Mouse (Mus musculus): ENCODE measurements at regions not wholly inside any gene's neighbourhood (a gene's known extent, or its start where the extent isn't known, plus 50 kb on each side); places are given as distances from the start of the nearest gene placed in this dataset.

DNA sequence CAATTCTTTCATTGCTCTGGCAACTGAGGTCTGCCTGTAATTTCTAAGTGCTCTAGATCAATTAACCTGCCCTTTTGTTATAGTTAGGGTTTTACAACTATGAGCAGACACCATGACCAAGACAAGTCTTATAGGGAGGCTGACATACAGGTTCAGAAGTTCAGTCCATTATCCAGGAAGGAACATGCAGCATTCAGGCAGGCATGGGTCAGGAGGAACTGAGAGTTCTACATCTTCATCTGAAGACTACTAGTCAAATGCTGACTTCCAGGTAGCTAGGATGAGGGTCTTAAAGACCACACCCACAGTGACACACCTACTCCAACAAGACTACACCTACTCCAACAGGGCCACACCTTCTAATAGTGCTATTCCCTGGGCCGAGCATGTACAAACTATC is 1352.0 kb upstream of the A1bg start:
- Histone ChIP-seq H3K9ac (ENCODE audit: low read depth, low read length) (no peak overlapping the region), H3K36me3 (ENCODE audit: control insufficient read depth, insufficient read depth, low read length) (no peaks in the 10 kb centered on the region), H3K9me3 (ENCODE audit: control insufficient read depth, low read length) (no peaks in the 10 kb centered on the region), H3K4me2 (replicated peaks; ENCODE audit: low read depth, low read length) (no peak overlapping the region), H3K27ac (ENCODE audit: low read depth, low read length) (no peak overlapping the region), H3K4me1 (replicated peaks; ENCODE audit: control insufficient read depth, insufficient read depth, low read length) (no peaks in the 10 kb centered on the region), H3K4me3 (ENCODE audit: low read depth, low read length) (no peak overlapping the region), H3K27me3 (ENCODE audit: control insufficient read depth, insufficient read depth, low read length) (no peaks in the 10 kb centered on the region)
- WGBS: 91% methylated on average over 1 of the region's 1 CpGs
- ATAC-seq (ENCODE audit: low FRiP score): no peak
- no peak for DNase-seq (ENCODE audit: low spot score)

- no peak overlapping the region for H3K4me2 ChIP-seq (replicated peaks; ENCODE audit: low read depth, low read length)
- no peak overlapping the region for H3K4me3 ChIP-seq (ENCODE audit: low read depth, low read length)
- no peaks in the 10 kb centered on the region for H3K27me3 ChIP-seq (ENCODE audit: control insufficient read depth, insufficient read depth, low read length)
- H3K4me1 ChIP-seq (replicated peaks; ENCODE audit: control insufficient read depth, insufficient read depth, low read length): no peaks in the 10 kb centered on the region
- no peak overlapping the region for H3K27ac ChIP-seq (ENCODE audit: low read depth, low read length)
- DNase-seq (ENCODE audit: low spot score) (no peak), ATAC-seq (ENCODE audit: low FRiP score) (no peak)
- WGBS: 81% methylated on average over 1 of the region's 1 CpGs
- H3K36me3 ChIP-seq (ENCODE audit: control insufficient read depth, insufficient read depth, low read length): no peaks in the 10 kb centered on the region
- no peak overlapping the region for H3K9ac ChIP-seq (ENCODE audit: low read depth, low read length)
- H3K9me3 ChIP-seq (ENCODE audit: control insufficient read depth, low read length): no peaks in the 10 kb centered on the region
Observed at GRCm38 (mm10) chr15:62273855-62274488, 1351.2 kb upstream of the A1bg start.

DNA sequence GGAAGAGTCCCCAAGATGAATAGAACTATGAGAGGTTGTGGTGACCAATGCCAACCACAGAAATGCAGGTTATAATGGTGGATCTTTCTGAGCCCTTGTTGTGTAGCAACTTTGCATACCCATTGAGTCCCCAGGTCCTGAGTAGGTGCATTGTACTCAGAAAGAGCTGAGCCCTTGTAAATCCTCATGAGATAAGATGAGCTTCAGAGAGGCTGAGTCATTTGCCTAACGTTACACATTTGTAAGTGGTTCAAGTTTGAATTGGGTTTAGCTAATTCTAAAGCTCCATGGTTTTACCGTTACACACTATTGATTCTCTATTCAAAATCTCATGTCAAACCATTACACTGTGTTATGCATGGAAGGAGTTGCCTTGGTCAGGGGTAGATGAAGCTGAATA is 1349.9 kb upstream of the A1bg start:
- Histone ChIP-seq H3K9ac (ENCODE audit: low read depth, low read length) (no peak overlapping the region), H3K4me3 (ENCODE audit: low read depth, low read length) (no peak overlapping the region), H3K9me3 (ENCODE audit: control insufficient read depth, low read length) (no peaks in the 10 kb centered on the region), H3K4me2 (replicated peaks; ENCODE audit: low read depth, low read length) (no peak overlapping the region), H3K27me3 (ENCODE audit: control insufficient read depth, insufficient read depth, low read length) (no peaks in the 10 kb centered on the region), H3K27ac (ENCODE audit: low read depth, low read length) (no peak overlapping the region), H3K4me1 (replicated peaks; ENCODE audit: control insufficient read depth, insufficient read depth, low read length) (no peaks in the 10 kb centered on the region), H3K36me3 (ENCODE audit: control insufficient read depth, insufficient read depth, low read length) (no peaks in the 10 kb centered on the region)
- no peak for DNase-seq (ENCODE audit: low spot score)
- no peak for ATAC-seq (ENCODE audit: low FRiP score)
- 89% methylated on average over 2 of the region's 2 CpGs for WGBS

GRCm38 (mm10) chr15:62271428-62271827 is 1348.6 kb upstream of the A1bg start:
- H3K9ac ChIP-seq (ENCODE audit: low read depth, low read length): no peak overlapping the region
- no peak overlapping the region for H3K4me3 ChIP-seq (ENCODE audit: low read depth, low read length)
- H3K27me3 ChIP-seq (ENCODE audit: control insufficient read depth, insufficient read depth, low read length): no peaks in the 10 kb centered on the region
- no peak overlapping the region for H3K4me2 ChIP-seq (replicated peaks; ENCODE audit: low read depth, low read length)
- 92% methylated on average over 2 of the region's 2 CpGs for WGBS
- DNase-seq (ENCODE audit: low spot score) (no peak), ATAC-seq (ENCODE audit: low FRiP score) (no peak)
- no peaks in the 10 kb centered on the region for H3K9me3 ChIP-seq (ENCODE audit: control insufficient read depth, low read length)
- H3K36me3 ChIP-seq (ENCODE audit: control insufficient read depth, insufficient read depth, low read length): no peaks in the 10 kb centered on the region
- no peak overlapping the region for H3K27ac ChIP-seq (ENCODE audit: low read depth, low read length)
- no peaks in the 10 kb centered on the region for H3K4me1 ChIP-seq (replicated peaks; ENCODE audit: control insufficient read depth, insufficient read depth, low read length)

DNA sequence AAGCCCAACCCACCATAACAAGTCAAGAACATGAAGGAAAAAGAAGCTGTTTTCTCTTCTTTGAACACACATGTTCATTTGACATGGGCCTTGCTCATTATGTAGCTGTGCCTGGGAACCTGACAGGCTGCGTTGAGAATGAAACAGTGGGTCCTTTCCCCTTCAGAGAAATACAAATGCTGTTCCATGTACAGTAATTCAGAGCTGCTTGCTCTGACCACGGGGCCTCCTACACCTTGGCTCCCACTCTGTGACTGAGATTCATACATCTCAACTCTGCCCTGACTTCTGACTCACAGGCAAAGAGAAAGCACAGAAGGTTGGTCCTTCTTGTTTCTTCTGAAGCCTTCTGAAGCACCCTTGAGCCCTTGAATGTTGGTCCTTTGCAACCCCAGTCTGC is 1345.4 kb upstream of the A1bg start:
- Histone ChIP-seq H3K27me3 (ENCODE audit: control insufficient read depth, insufficient read depth, low read length) (no peaks in the 10 kb centered on the region), H3K4me3 (ENCODE audit: low read depth, low read length) (no peak overlapping the region), H3K9ac (ENCODE audit: low read depth, low read length) (no peak overlapping the region), H3K4me2 (replicated peaks; ENCODE audit: low read depth, low read length) (no peak overlapping the region), H3K9me3 (ENCODE audit: control insufficient read depth, low read length) (no peaks in the 10 kb centered on the region), H3K36me3 (ENCODE audit: control insufficient read depth, insufficient read depth, low read length) (no peaks in the 10 kb centered on the region), H3K4me1 (replicated peaks; ENCODE audit: control insufficient read depth, insufficient read depth, low read length) (no peaks in the 10 kb centered on the region), H3K27ac (ENCODE audit: low read depth, low read length) (no peak overlapping the region)
- no peak for ATAC-seq (ENCODE audit: low FRiP score)
- DNase-seq (ENCODE audit: low spot score): no peak
- 76% methylated on average over 2 of the region's 2 CpGs for WGBS

- no peak overlapping the region for H3K4me2 ChIP-seq (replicated peaks; ENCODE audit: low read depth, low read length)
- DNase-seq (ENCODE audit: low spot score) (no peak), ATAC-seq (ENCODE audit: low FRiP score) (no peak)
- H3K9me3 ChIP-seq (ENCODE audit: control insufficient read depth, low read length): no peaks in the 10 kb centered on the region
- H3K27me3 ChIP-seq (ENCODE audit: control insufficient read depth, insufficient read depth, low read length): no peaks in the 10 kb centered on the region
- no peak overlapping the region for H3K4me3 ChIP-seq (ENCODE audit: low read depth, low read length)
- H3K9ac ChIP-seq (ENCODE audit: low read depth, low read length): no peak overlapping the region
- WGBS: 96% methylated on average over 6 of the region's 6 CpGs
- no peaks in the 10 kb centered on the region for H3K36me3 ChIP-seq (ENCODE audit: control insufficient read depth, insufficient read depth, low read length)
- H3K4me1 ChIP-seq (replicated peaks; ENCODE audit: control insufficient read depth, insufficient read depth, low read length): no peaks in the 10 kb centered on the region
- no peak overlapping the region for H3K27ac ChIP-seq (ENCODE audit: low read depth, low read length)
Observed at GRCm38 (mm10) chr15:62267536-62267935, 1344.7 kb upstream of the A1bg start.

DNA sequence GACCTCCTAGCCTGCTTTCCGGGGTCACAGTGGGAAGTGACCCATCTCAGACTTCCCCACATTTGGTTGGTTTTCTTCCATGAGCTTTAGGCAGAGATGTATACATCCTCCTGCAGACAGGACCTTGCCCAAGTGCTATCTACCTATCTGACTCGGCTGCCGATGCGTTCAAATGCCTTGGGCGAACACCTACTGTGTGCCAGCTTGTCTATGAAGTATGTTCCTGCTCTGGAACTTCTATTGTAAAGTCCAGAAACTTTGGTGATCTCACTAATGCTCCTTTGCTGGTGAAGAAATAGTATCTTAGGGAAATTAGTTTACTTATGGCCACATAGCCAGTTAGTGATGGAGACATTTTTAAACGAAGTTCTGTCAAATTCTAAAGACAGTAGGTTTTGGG is 1343.2 kb upstream of the A1bg start:
- no peaks in the 10 kb centered on the region for H3K9me3 ChIP-seq (ENCODE audit: control insufficient read depth, low read length)
- H3K9ac ChIP-seq (ENCODE audit: low read depth, low read length): no peak overlapping the region
- no peaks in the 10 kb centered on the region for H3K4me1 ChIP-seq (replicated peaks; ENCODE audit: control insufficient read depth, insufficient read depth, low read length)
- DNase-seq (ENCODE audit: low spot score): no peak
- H3K4me3 ChIP-seq (ENCODE audit: low read depth, low read length): no peak overlapping the region
- WGBS: 94% methylated on average over 6 of the region's 6 CpGs
- no peak overlapping the region for H3K4me2 ChIP-seq (replicated peaks; ENCODE audit: low read depth, low read length)
- ATAC-seq (ENCODE audit: low FRiP score): no peak
- H3K27ac ChIP-seq (ENCODE audit: low read depth, low read length): no peak overlapping the region
- H3K27me3 ChIP-seq (ENCODE audit: control insufficient read depth, insufficient read depth, low read length): no peaks in the 10 kb centered on the region
- H3K36me3 ChIP-seq (ENCODE audit: control insufficient read depth, insufficient read depth, low read length): no peaks in the 10 kb centered on the region

- DNase-seq (ENCODE audit: low spot score): no peak
- WGBS: 82% methylated on average over 4 of the region's 4 CpGs
- Histone ChIP-seq H3K4me3 (ENCODE audit: low read depth, low read length) (no peak overlapping the region), H3K27ac (ENCODE audit: low read depth, low read length) (no peak overlapping the region), H3K4me1 (replicated peaks; ENCODE audit: control insufficient read depth, insufficient read depth, low read length) (no peaks in the 10 kb centered on the region), H3K9ac (ENCODE audit: low read depth, low read length) (no peak overlapping the region), H3K27me3 (ENCODE audit: control insufficient read depth, insufficient read depth, low read length) (no peaks in the 10 kb centered on the region), H3K9me3 (ENCODE audit: control insufficient read depth, low read length) (no peaks in the 10 kb centered on the region), H3K4me2 (replicated peaks; ENCODE audit: low read depth, low read length) (no peak overlapping the region), H3K36me3 (ENCODE audit: control insufficient read depth, insufficient read depth, low read length) (no peaks in the 10 kb centered on the region)
- ATAC-seq (ENCODE audit: low FRiP score): no peak
Observed at GRCm38 (mm10) chr15:62265484-62265937, 1342.7 kb upstream of the A1bg start.

DNA sequence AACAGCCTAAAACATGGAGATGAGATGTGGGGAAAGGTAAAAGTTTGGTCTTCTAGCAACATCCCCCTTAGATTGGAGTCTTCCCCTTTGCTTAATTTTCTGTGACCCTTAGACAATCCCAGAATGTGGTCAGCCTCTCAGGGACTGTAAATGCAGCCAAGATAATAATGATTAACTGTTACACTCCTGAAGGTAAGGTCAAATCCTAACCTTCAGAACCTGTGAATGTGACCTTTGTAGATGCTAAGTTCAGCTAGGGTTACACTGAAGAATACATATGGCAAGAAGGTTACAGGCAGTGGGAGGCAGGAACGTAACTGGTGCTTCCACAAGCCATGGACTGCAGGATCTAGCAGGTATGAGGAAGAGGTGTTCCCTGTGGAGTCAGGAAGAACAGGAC is 1342.2 kb upstream of the A1bg start:
- ATAC-seq (ENCODE audit: low FRiP score): no peak
- Histone ChIP-seq H3K27me3 (ENCODE audit: control insufficient read depth, insufficient read depth, low read length) (no peaks in the 10 kb centered on the region), H3K9me3 (ENCODE audit: control insufficient read depth, low read length) (no peaks in the 10 kb centered on the region), H3K4me1 (replicated peaks; ENCODE audit: control insufficient read depth, insufficient read depth, low read length) (no peaks in the 10 kb centered on the region), H3K9ac (ENCODE audit: low read depth, low read length) (no peak overlapping the region), H3K4me3 (ENCODE audit: low read depth, low read length) (no peak overlapping the region), H3K27ac (ENCODE audit: low read depth, low read length) (no peak overlapping the region), H3K36me3 (ENCODE audit: control insufficient read depth, insufficient read depth, low read length) (no peaks in the 10 kb centered on the region), H3K4me2 (replicated peaks; ENCODE audit: low read depth, low read length) (no peak overlapping the region)
- 74% methylated on average over 1 of the region's 1 CpGs for WGBS
- DNase-seq (ENCODE audit: low spot score): no peak
